Mouse (Mus musculus): ENCODE measurements around the gene Wfs1.
"Not testable (repeated sequence)": the region's sequence is repeated elsewhere in the genome, so short reads cannot be mapped to it uniquely, and the experiment has no call there.

Gene Wfs1

DNA sequence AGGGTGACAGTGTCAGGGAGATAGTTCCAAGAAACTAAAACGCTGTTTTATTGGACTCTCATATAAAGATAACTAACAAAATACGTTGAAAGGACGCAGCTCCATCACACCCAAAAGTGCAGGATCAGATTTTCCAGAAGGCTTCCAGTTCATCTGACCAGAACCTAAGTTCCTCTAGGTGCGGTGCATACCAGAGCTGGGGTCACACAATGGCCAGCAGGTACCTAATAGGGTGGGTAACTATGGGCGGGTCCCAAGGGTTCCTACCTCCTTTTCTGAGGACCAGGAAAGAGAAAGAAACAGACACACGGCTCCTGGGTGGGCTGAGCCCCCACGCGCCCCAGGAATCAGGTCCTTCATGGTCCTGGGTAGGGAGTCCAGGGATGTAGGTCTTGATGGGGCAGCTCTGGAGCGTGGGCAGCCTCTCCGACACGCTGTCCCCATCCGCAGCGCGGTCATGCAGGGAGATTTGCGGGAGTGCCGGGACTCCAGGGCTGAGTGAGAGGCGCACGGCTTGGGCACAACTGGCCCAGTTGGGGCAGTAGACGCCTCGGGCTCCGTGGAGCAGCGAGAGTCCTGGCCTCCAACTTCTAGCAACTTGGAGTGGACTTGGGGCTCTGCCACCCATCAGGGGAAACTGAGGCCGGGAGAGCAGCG lies 753 bp downstream of the Wfs1 start:
- no peak for DNase-seq (ENCODE audit: low spot score in 2 of 2)

GRCm38 (mm10) chr5:36986617-36987016 lies 2.4 kb downstream of the Wfs1 start:
- no peak for DNase-seq (ENCODE audit: low spot score in 2 of 2)

DNA sequence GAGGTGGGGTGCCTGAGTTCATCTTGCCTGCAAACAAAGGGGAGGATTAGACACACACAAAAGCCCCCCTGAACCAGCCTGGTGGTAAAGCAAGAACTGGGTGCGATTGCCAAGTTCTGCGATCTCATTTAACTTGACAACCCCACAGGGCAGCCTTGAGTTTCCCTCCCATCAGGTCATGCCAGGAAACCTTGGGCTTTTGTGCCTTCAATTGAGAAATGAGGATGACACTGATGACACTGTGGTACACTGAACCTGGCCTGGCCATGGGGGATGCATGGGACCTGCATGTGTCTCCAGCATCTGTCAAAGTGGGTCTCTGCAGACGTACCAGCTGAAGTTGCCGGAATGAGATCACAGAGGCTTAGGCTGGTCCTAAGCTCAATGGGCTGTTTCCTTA lies 6.7 kb downstream of the Wfs1 start:
- DNase-seq (ENCODE audit: low spot score in 2 of 2) = no peak

DNA sequence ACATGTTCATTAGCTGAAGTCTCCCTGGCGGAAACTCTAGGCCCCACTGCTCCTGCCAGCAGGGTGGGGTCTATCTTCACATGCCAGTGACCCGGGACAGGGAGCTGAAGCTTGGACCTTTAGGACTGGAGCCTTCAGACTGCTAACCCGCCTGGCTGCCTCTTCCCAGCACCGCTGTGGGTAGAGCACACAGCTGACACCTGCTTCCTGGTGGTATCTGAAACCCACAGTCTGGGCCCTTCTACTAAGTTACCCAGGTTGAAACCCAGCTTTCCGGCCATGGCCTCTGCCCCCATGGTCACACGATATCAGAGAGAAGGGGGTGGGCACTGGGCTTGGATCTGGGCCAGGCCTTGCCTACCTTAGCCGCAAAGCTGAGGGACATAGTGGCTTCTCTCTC lies 9.4 kb downstream of the Wfs1 start:
- DNase-seq (ENCODE audit: low spot score in 2 of 2) = no peak

DNA sequence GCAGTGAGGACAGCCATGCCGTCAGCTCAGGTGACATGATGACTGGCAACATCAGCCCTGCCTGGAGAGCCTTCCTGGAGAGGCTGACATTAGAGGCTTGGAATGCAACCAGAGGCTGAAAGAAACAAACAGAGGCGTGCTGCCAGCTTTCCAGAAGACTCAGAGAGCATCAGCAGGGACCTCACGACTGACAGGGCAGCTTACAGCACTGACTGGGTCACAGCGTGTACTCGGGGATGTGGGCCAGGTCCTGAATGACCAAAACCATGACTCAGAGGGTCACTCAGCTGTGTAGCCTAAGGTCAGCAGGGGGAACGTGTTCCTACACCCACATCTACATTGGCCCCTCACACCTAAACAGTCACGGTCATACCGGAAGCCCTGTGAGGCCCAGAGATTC lies 10.0 kb downstream of the Wfs1 start:
- no peak for DNase-seq (ENCODE audit: low spot score in 2 of 2)

GRCm38 (mm10) chr5:36977809-36978208 lies 11.2 kb downstream of the Wfs1 start:
- no peak for DNase-seq (ENCODE audit: low spot score in 2 of 2)

GRCm38 (mm10) chr5:36975336-36975735 lies 13.7 kb downstream of the Wfs1 start:
- DNase-seq (ENCODE audit: low spot score in 2 of 2) = no peak

DNA sequence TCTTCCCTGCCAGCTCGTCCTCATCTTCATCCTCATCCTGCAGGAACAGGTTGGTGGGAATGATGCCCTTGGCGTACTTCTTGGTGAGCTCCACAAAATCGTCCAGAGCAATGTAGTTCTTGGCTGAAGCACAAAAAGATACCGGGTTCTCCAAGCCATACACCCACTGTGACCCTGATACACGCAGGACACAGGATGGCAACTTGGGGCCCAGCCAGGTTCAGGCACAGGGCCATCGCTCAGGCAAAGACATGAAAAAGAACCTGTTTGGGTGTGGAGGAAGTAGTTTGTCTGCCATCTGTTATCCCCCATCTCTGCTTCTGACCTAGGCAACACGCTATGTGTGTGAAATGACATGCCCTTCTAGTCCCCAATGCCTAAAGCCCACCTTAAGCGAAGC lies 17.4 kb downstream of the Wfs1 start:
- no peak for DNase-seq (ENCODE audit: low spot score in 2 of 2)

DNA sequence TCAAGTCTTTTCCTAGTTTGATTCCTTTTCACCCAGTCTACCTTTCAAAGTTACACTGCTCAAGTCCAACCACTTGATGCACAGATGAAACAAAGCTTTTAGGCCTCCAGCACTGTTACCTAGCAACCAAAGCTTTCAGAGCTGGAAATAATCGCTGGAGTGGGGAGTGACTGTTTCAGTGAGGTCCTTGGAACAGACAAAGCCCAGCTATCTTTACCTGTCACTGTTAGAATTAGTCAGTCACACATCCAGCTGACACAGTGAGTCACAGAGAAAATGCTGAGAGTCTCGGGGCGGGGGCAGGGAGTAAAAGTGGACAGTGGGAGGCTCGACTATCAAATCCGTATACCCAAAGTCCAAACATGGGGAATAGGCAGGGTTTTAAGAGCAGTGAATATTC lies 28.5 kb downstream of the Wfs1 start:
- no peak for DNase-seq (ENCODE audit: low spot score in 2 of 2)

DNA sequence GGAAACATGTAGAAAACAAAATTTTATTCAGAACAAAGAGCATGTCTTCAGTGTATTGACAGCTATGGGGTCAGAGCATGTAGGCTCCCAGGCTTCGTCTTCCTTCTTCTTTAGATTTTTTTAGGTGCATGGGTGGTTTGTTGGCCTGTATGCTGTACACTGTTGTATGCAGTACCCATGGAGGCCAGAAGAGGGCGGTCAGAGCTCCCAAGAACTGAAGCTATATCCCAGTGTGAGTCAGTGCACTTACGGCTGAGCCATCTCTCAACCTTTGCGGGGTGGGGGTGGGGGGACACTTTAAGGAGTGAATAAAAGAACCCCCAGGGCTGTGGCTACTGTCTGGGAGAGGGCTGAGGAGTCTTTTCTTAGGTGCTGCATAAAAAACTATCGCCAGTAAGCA lies 30.2 kb downstream of the Wfs1 start:
- DNase-seq (ENCODE audit: low spot score in 2 of 2) = peak in 1 of 2 experiments; percentile 76

DNA sequence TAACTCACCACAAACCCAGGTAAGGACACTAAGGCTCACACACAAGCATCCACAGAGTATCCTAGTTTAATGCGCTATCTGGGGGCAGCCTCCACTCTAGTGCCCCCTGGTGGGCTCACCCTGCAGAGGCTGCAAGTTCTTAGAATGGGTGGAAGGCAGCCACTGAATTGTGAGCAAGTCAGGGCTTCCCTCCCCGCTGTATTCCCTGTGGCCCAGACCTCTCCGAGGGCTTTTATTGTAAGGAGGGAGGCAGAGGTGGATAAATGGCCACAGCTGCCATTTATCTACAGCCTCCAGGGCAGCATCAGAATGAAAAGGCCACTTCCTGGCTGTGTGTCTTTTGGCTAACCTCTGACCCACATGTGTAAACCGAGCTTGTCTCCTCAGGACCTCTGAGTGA lies 33.6 kb downstream of the Wfs1 start:
- no peak for DNase-seq (ENCODE audit: low spot score in 2 of 2)

DNA sequence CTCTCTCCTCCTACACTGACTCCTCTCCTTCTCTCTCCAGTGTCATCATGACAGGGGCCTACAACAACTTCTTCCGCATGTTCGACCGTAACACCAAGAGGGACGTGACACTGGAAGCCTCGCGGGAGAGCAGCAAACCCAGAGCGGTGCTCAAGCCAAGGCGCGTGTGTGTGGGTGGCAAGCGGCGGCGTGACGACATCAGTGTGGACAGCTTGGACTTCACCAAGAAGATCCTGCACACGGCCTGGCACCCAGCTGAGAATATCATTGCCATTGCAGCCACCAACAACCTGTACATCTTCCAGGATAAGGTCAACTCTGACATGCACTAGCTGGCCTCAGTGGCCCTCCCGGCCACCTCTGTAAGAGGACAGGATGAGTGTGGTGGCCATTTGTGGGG lies 36.7 kb downstream of the Wfs1 start:
- no peak for DNase-seq (ENCODE audit: low spot score in 2 of 2)

GRCm38 (mm10) chr5:36950871-36951270 lies 38.1 kb downstream of the Wfs1 start:
- no peak for DNase-seq (ENCODE audit: low spot score in 2 of 2)

DNA sequence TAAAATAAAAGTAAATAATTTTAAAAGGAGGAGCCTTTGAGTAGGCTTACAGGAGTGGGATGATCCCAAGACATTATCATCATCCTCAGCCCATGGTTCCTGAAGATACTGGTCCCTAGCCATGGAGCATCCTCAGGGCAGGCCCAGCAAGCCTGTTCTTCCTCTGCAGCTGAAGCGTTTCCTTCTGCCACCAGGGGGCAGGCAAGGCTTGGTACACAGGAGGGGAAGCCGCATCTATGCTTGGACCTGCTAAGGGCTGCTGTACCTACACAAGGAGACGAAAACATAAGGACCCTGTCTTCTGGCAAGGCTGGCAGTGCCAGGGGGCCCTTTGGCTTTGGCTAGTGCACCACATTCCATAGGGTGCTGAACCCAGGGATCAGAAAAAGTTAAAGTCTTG lies 40.2 kb downstream of the Wfs1 start:
- DNase-seq (ENCODE audit: low spot score in 2 of 2) = peak; percentile 44 to 79

- no peak for DNase-seq (ENCODE audit: low spot score in 2 of 2)
These were observed 42.6 kb downstream of the Wfs1 start for GRCm38 (mm10) chr5:36946445-36946844.

DNA sequence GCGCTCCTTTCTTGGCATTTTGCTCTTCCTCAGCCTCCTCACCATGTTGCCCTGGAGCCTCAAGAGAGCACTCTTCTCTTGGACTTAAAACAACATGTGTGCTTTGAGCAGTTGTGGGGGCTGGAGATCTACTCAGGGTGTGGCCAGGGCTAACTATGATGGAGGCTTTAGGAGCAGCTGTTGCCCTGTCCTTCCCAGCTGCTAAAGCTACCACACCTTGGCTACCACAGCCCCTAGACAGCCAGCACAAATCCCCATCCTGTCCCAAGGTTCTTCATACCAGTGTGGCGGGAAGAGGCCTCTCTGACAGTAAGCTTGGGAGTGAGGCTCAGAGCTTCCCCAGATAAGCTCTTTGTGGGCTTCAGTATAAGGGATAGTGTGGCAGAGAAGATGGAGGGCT lies 43.3 kb downstream of the Wfs1 start:
- no peak for DNase-seq (ENCODE audit: low spot score in 2 of 2)

DNA sequence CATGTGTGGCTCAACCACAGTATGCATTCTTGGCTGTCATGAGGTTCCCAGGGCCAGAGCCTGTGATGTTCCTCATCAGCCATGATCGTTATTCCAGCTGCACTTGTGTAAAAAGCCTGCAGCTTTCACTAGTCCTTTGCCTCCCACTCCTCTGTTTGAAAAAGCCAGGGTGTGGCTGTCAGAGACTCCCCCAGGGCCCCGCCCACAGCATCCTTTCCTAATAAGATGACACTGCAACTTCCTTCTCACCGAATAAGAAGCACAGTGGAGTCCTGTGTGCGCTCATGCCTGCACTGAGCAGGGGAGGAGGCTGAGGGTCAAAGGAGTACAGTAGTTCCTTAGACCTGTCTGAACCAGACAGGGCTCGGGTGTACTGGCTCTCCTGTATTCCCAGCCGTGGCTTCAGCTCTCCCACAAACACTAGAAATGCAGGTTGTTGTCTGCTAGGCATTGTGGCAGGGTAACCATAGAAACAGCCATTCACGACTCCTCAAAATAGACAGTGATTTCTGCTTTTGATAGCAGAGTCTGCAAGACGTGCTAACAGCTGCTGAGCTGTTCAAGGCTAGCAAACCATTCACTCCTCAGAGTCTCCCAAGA lies 43.8 kb downstream of the Wfs1 start:
- DNase-seq (ENCODE audit: low spot score in 2 of 2) = no peak

DNA sequence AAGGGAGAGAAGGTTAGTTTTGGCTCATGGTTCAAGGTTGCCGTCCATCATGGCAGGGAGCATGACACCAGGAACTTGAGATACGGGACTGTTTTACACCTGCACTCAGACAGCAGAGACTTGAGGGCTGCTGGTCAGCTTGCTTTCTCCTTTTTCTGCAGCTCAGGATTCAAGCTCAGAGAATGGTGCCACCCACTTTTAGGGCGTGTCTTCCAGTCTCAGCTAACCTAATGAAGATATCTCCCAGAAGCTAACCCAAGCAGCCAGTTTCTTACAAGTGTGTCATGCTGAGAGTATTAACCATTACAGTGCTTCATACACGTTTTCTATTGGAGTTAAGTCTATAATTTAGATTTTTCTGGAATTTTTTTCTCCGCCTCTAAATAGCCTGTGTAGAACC lies 44.5 kb downstream of the Wfs1 start:
- DNase-seq (ENCODE audit: low spot score in 2 of 2) = no peak

DNA sequence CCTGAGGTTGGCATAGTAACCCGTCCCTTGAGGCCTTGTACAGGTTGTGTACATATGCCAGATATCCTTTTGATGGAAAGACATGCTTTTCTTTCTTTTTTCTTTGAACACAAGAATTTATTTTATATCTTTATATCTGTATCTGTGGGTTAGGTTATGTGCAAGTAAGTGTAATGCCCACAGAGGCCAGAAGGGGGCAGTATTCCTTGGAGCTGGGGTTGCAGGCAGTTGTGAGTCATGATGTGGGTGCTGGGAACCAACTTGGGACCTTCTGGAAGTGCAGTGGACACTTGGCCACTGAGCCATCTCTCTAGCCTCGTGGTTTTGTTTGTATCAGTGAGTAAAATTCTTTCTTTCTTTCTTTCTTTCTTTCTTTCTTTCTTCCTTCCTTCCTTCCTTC lies 46.6 kb downstream of the Wfs1 start:
- DNase-seq (ENCODE audit: low spot score in 2 of 2) = no peak

- not testable (repeated sequence) for DNase-seq (ENCODE audit: low spot score in 2 of 2)
These were observed 50.0 kb downstream of the Wfs1 start for GRCm38 (mm10) chr5:36938991-36939390.

- no peak for DNase-seq (ENCODE audit: low spot score in 2 of 2)
These were observed 51.0 kb downstream of the Wfs1 start for GRCm38 (mm10) chr5:36938021-36938420.

DNA sequence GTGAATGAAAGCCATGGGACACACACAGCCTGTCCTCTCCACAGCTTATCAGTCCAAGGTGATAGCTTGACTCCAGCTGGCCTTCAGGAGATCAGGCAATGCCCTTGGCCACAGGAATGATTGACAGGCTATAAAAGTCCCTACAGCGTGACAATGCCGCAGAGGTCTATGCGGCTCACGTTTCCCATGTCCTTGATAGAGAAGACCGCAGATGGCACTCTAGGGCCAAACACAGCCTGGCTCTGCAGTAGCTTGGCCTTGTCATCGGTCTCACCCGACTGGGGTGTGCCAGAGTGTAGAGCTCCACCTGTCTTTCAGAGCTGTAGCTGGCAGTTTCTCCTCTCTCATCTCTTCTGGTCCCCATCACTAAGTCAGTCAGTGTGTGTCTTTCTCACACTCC lies 52.5 kb downstream of the Wfs1 start:
- no peak for DNase-seq (ENCODE audit: low spot score in 2 of 2)

GRCm38 (mm10) chr5:36935486-36936473 lies 53.2 kb downstream of the Wfs1 start:
- DNase-seq (ENCODE audit: low spot score in 2 of 2) = no peak

Data from urinary bladder, postnatal 4 days (tissue).